Mouse (Mus musculus) macrophage (primary cell): ENCODE data around the gene Fbxw2. TPM values are rescaled to one million over a fixed set of nuclear protein-coding genes. Genes with fewer than 3 reads are reported as not detected.
"Not testable (repeated sequence)": the region's sequence is repeated elsewhere in the genome, so short reads cannot be mapped to it uniquely, and the experiment has no call there.

ENCODE experiments used
- H3K27ac ChIP-seq: fragments of 350-480 bp; formaldehyde crosslinking; 2 replicates; pipeline ENCODE4 v1.9.0; 2021
- H3K36me3 ChIP-seq: fragments of 350-480 bp; formaldehyde crosslinking; 2 replicates; pipeline ENCODE4 v1.9.0; 2021; ENCODE audit errors: inconsistent target
- H3K4me3 ChIP-seq: fragments of 350-480 bp; formaldehyde crosslinking; 2 replicates; pipeline ENCODE4 v1.9.0; 2021; ENCODE audit errors: inconsistent target
- H3K79me2 ChIP-seq: fragments of 350-480 bp; formaldehyde crosslinking; 2 replicates; pipeline ENCODE4 v1.9.0; 2021; ENCODE audit errors: inconsistent target
- WGBS: methylation state at CpG from one replicate; pipeline ENCODE4 v1.1.7; 2026; ENCODE audit warnings: inconsistent platforms; ENCODE audit not compliant: missing documents; 5-methylcytosine and 5-hydroxymethylcytosine counted together
- polyA plus RNA-seq: library from polyadenylated mRNA; stranded (reverse); fragments of 250-400 nt; gene quantifications from 3 replicates; pipeline ENCODE4 v1.2.4, GENCODE M21; 2018; ENCODE audit warnings: inconsistent platforms

Fbxw2 gene
- polyA plus RNA-seq, 1 experiment from 2014 or later: 70.6 TPM

DNA sequence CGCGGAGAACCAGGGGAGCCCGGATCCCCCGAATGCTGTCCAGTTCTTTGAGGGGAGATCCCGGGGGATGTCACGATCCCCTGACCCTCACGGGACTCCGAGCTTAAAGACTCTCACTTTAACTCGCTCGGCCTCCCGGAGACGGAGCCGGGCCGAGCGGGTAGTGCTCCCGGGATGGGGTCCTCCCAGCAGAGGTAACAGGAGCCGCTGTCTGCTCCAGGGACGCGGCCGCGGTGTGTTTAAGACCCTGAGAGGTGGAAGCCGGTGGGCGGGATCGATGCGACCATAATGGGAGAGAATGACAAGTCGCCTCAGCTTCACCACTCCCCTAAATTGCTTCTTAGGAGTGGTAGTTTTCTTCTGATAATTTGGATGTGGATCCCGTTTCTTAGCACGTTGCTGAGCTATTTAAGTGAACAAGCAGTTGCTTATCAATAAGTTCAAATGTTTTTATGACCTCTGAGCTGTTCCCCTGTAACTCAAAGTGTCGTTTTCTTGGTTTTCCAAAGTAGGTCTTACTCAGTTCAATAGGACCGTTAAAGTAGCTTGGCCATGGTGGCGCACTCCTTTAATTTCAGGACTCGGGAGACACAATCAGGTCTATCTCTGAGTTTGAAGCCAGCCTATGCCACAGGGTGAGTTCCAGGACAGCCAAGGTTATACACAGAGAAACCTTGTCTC is 23.4 kb downstream of the Fbxw2 start:
- 0% methylated on average over 16 of the region's 32 CpGs for WGBS
- not testable (repeated sequence) for H3K36me3 ChIP-seq
- peak overlapping the region; percentile 39 for H3K27ac ChIP-seq
- H3K4me3 ChIP-seq: peak overlapping the region; percentile 48
- peaks cover 51% of the 10 kb centered on the region for H3K79me2 ChIP-seq

- Histone ChIP-seq H3K4me3 (peak overlapping the region; percentile 48), H3K36me3 (no peaks in the 10 kb centered on the region)
- 6% methylated on average over 35 of the region's 39 CpGs for WGBS
Measured at GRCm38 (mm10) chr2:34801516-34802482, 24.3 kb downstream of the Fbxw2 start.

GRCm38 (mm10) chr2:34800371-34800770 is 25.7 kb downstream of the Fbxw2 start:
- WGBS: 46% methylated on average over 7 of the region's 7 CpGs
- Histone ChIP-seq H3K36me3 (no peaks in the 10 kb centered on the region), H3K27ac (peak overlapping the region; percentile 65), H3K4me3 (peak overlapping the region; percentile 92), H3K79me2 (peaks cover 32% of the 10 kb centered on the region)

More at GRCm38 (mm10) chr2:34801516-34802482, 24.3 kb downstream of the Fbxw2 start:
- H3K27ac ChIP-seq: peak overlapping the region; percentile 39
- H3K79me2 ChIP-seq: peaks cover 44% of the 10 kb centered on the region

GRCm38 (mm10) chr2:34799357-34800256 is 26.5 kb downstream of the Fbxw2 start, which contains the start of gene Rabepk:
Rabepk (minus strand) TSS chr2:34799912.
- Histone ChIP-seq H3K36me3 (peaks cover 2% of the 10 kb centered on the region; the same call in 1 of the 2 replicates), H3K27ac (peak within 1 kb of the TSS; percentile 65), H3K79me2 (peaks cover 24% of the 10 kb centered on the region), H3K4me3 (peak within 1 kb of the TSS; percentile 92)
- 2% methylated on average over 44 of the region's 44 CpGs for WGBS

- 91% methylated on average over 7 of the region's 7 CpGs for WGBS
- Histone ChIP-seq H3K79me2 (no peaks in the 10 kb centered on the region), H3K4me3 (no peak overlapping the region), H3K27ac (no peak overlapping the region), H3K36me3 (peaks cover 12% of the 10 kb centered on the region; the same call in 1 of the 2 replicates)
Measured at GRCm38 (mm10) chr2:34795426-34795825, 30.7 kb downstream of the Fbxw2 start.

DNA sequence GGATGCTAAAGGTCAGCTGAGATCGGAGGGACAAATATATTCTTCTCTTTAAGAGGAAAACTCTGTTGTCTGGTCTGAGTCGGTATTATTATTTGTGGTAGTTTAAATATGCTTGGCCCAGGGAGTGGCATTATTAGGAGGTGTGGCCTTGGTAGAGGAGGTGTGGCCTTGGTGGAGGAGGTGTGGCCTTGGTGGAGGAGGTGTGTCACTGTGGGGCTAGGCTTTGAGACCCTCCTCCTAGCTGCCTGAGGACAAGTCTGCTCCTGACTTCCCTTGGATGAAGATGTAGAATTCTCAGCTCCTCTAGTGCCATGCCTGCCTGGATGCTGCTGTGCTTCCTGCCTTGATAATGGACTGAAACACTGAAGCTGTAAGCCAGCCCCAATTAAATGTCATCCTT is 31.6 kb downstream of the Fbxw2 start:
- peaks cover 12% of the 10 kb centered on the region; the same call in 1 of the 2 replicates for H3K36me3 ChIP-seq
- H3K4me3 ChIP-seq: no peak overlapping the region
- no peaks in the 10 kb centered on the region for H3K79me2 ChIP-seq
- H3K27ac ChIP-seq: no peak overlapping the region
- WGBS: 91% methylated on average over 2 of the region's 2 CpGs

GRCm38 (mm10) chr2:34792543-34792942 is 33.6 kb downstream of the Fbxw2 start:
- not testable (repeated sequence) for H3K27ac ChIP-seq, H3K79me2 ChIP-seq, H3K4me3 ChIP-seq
- H3K36me3 ChIP-seq: peaks cover 12% of the 10 kb centered on the region; the same call in 1 of the 2 replicates
- 100% methylated on average over 2 of the region's 2 CpGs for WGBS

DNA sequence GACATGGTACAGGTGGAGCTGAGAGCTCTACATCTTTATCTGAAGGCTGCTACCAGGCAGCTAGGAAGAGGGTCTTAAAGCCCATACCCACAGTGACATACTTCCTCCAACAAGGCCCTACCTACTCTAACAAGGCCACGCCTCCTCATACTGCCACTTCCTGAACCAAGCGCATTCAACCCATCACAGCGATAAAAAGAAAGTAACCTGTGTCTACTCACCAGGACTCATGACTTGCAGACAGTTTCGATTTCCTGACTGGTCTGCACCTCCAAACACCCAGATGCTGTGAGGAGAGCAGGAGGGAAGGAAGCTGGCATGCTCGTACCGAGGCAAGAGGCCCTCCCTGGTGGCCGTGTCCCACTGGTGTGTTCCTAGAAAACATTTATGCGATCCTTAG is 35.8 kb downstream of the Fbxw2 start:
- Histone ChIP-seq H3K4me3 (peak overlapping the region; percentile 2; the same call in 1 of the 2 replicates), H3K27ac (no peak overlapping the region), H3K79me2 (no peaks in the 10 kb centered on the region), H3K36me3 (peaks cover 12% of the 10 kb centered on the region; the same call in 1 of the 2 replicates)
- 24% methylated on average over 8 of the region's 8 CpGs for WGBS

DNA sequence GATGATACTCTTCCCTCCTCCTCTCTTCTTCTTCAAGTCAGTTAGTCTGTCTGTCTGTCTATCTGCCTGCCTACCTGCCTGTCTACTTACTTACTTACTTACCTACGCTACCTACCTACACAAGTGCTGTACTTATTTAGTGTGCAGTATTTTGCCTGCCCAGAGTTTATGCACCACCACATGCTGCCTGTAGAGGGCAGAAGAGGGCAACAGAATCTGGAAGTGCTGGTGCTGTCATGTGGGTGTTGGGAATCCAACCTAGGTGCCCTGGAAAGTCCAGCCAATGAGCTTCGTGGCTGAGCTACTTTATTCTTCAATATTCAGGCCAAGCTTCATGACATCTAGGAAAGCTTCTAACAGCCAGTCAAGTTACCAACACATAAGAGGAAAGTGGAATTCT is 42.0 kb downstream of the Fbxw2 start:
- Histone ChIP-seq H3K27ac (no peak overlapping the region), H3K4me3 (no peak overlapping the region), H3K36me3 (peaks cover 14% of the 10 kb centered on the region; the same call in 1 of the 2 replicates), H3K79me2 (no peaks in the 10 kb centered on the region)
- 89% methylated on average over 2 of the region's 2 CpGs for WGBS

GRCm38 (mm10) chr2:34783064-34784020 is 42.8 kb downstream of the Fbxw2 start:
- H3K27ac ChIP-seq: no peak overlapping the region
- H3K4me3 ChIP-seq: no peak overlapping the region
- H3K79me2 ChIP-seq: peaks cover 6% of the 10 kb centered on the region; the same call in 1 of the 2 replicates
- 97% methylated on average over 14 of the region's 14 CpGs for WGBS
- H3K36me3 ChIP-seq: peaks cover 14% of the 10 kb centered on the region; the same call in 1 of the 2 replicates

- Histone ChIP-seq H3K36me3 (peaks cover 42% of the 10 kb centered on the region), H3K79me2 (peaks cover 66% of the 10 kb centered on the region), H3K27ac (no peak overlapping the region), H3K4me3 (no peak overlapping the region)
- 67% methylated on average over 1 of the region's 1 CpGs for WGBS
Measured at GRCm38 (mm10) chr2:34777237-34777868, 48.8 kb downstream of the Fbxw2 start.

DNA sequence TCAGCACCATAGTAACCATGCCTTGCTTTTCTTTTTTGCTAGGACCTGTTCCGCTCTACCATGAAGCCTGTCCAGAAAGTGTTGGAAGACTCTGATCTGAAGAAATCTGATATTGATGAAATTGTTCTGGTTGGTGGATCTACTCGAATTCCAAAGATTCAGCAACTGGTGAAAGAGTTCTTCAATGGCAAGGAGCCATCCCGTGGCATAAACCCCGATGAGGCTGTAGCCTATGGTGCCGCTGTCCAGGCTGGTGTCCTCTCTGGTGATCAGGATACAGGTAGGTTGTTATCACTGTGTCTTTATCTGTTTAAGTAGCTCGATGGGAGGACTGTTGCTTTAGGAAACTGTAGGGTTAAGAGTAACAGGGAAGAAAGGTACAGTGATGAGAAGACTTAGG is 51.6 kb downstream of the Fbxw2 start:
- Histone ChIP-seq H3K4me3 (peak overlapping the region; percentile 81), H3K27ac (no peak overlapping the region), H3K79me2 (peaks cover 88% of the 10 kb centered on the region), H3K36me3 (peaks cover 42% of the 10 kb centered on the region)
- 90% methylated on average over 6 of the region's 6 CpGs for WGBS

DNA sequence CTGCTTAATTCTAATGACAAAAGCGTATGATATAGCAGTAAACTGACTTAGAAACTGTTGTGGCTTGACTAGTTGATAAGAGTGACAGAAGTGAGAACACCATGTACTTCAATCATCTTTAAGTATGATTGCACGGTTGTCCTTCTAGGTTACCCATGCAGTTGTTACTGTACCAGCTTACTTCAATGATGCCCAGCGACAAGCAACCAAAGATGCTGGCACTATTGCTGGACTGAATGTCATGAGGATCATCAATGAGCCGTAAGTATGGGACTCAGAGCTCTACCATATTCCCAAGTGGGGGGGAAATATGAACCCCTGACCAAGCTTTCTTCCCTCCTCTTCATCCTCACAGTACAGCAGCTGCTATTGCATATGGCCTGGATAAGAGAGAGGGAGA is 52.4 kb downstream of the Fbxw2 start:
- H3K79me2 ChIP-seq: peaks cover 85% of the 10 kb centered on the region
- peak overlapping the region; percentile 81 for H3K4me3 ChIP-seq
- peaks cover 42% of the 10 kb centered on the region for H3K36me3 ChIP-seq
- 87% methylated on average over 4 of the region's 4 CpGs for WGBS
- H3K27ac ChIP-seq: no peak overlapping the region
